Mouse (Mus musculus) induced T-regulatory cell, adult 2 months (primary cell): ENCODE results near the gene Slc7a11.

Experiments used
- DNase-seq: peaks from one replicate; pipeline ENCODE4 v3.0.0-alpha.2; 2012; ENCODE audit warnings: low read depth

Gene Slc7a11

DNA sequence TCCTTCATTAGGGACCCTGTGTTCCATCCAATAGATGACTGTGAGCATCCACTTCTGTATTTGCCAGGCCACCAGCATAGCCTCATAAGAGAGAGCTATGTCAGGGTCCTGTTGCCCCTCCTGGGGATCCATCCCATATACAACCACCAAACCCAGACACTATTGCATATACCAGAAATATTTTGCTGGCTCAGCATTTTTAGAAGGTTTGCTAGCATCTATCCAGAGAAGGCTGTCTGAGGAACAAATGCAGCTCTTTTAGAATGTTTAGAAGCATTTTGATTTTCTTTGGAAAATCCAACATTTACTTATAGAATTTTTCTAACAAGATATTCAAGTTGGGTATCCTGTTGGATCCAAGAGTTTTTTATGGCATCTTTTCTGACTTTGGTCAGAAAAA, 299.3 kb downstream of the Slc7a11 start:
- no peak for DNase-seq

DNA sequence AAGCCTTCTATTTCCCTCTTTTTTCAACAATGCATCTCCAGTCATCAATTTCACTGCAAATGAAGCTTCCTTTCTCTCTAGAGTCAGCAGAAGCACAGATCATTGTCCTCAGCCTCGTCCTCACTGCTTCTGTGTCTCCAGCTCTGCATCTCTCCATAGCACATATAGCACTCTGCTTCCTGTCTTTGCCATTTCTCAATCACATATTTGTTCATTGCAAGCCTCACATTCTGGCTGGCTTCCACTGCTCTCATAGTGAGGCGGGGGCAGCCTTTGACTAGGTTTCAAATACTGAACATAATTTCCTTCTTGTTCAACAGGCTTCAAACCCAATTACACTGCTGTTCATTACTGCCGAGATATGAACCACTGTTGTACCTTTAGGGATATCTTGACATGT, 305.1 kb downstream of the Slc7a11 start:
- DNase-seq = no peak

DNA sequence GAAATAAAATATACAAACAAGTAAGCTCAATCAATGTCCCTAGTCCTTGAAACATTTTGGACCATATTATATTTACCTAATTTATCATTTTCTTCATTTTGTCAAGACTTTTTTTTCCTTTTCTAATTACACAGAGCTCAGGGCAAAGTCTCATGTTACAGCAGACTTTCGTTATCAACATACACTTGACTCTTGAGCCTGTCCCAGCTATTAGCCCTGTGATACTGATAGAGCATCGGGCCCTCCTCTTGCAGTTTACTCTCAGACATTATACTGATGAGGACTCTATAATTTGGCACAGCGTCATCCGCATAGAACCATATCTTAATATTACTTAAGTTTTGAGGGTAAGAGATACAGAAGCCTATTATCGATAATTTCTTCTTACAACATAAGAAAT, 311.2 kb downstream of the Slc7a11 start:
- DNase-seq = no peak

DNA sequence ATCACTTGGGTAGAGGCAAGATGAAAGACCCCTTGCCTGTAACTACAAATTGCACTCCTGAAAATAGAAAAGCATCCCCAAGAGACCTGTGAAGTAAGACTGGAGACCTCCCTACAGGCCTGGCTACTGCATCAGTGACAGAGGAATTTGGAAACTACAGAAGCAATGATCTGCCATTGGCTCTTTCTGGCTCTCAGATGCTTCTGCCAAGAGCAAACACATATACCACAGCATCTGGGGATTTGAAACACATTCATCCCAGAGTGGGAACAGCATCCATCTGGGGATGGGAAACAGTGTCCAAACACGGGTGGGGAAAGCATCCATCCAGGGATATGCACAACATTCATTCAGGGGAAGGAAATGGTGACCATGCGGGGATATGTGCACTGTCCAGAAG, 313.1 kb downstream of the Slc7a11 start:
- DNase-seq = no peak

DNA sequence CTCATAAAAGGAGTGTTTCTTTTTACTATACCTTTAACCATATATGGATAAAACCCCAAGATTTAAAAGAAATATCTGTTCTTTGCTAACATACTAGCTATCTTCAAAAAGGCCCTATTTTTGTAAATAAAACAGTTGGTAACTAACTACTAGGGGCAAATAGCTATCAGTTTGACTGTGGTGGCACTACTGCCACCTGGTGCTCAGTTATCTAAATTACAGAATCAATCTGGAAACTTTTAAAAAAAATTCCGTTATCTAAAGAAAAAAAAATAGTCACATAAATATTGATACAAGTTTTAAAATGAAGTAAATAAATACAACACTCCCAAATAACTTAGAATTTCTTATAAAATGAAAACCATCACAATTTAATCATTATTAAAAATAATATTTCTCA, 322.4 kb downstream of the Slc7a11 start:
- no peak for DNase-seq

DNA sequence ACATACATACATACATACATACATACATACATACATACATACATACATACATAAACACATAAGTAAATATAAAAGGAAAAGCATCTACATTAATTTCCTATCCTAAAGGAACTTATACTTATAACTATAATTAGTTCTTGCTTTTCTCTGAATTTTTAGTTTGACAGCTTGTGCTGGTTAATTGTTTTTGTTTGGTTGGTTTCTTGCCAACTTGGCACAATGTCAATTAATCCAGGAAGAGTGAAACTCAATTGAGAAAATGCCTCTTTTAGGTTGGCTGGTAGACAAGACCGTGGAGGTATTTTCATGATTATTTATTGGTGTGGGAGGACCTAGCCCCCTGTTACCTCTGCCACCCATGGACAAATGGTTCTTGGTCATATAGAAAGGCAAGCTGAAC, 327.1 kb downstream of the Slc7a11 start:
- DNase-seq = no peak

DNA sequence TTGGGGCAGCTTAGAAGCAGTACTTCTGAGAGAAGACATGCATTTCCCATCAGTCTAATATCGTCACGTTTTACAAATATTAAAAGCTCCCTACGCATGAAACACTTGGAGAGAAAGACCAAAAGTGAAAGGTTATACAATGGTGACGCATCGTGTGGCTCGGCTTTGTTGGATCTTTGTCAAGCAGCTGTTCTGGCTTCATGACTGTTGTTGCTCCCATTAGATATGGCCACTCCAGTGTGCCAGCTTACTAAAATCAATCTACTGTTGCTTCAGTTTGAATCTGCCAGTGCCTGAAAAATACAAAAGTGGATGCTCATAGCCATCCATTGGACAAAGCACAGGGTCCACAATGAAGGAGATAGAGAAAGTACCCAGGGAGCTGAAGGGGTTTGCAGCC, 337.9 kb downstream of the Slc7a11 start:
- no peak for DNase-seq

DNA sequence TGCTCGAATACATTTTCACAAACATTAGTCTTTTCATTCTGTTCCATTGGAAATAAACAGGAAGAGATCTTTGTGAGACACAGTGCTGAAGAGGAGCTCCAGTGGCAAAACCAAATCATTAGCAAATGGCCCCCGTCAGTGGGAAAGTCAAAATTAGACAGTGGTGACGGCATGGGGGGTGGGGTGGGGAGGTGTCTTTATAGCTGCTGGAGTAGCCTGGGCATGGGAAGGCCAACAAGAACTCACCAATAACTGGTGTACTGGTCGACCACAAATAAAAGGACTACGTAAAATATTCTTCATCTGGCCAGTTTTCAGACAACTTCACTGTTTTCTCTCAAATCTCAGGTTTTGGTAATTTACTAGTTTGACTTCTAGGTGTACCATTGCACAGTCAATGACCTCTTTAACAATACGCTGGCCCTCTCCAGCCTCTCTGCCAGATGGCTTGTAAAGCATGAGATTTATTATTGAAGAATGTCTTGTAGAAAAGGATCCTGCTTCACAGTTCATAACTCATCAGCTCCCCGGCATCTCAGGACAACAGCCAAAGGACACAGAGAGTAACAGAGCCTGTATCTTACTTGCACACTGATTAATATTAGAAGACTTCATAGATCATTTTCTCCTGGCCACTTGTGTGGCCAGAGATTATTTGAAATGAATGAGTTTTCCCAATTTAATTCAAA, 348.9 kb downstream of the Slc7a11 start:
- DNase-seq = no peak

DNA sequence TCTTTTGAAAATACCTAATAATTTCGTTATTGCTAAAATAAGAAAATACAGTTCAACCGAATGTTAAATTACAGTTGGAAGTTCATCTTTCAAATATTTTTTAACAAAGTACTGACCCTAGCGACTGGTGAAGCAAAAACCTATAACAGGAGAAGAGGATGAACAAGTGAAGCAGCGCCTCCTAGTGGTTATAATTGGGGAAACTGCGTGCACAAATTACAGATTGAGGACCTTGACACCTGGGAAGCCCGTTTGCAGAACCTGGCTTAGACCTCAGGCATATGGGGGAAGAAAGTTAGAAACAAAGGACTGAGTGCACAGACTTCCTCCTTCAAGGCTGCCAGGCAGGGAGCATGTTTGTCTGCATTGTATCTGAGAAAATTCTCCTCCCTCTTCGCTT, 366.4 kb downstream of the Slc7a11 start:
- DNase-seq = peak; percentile 21

DNA sequence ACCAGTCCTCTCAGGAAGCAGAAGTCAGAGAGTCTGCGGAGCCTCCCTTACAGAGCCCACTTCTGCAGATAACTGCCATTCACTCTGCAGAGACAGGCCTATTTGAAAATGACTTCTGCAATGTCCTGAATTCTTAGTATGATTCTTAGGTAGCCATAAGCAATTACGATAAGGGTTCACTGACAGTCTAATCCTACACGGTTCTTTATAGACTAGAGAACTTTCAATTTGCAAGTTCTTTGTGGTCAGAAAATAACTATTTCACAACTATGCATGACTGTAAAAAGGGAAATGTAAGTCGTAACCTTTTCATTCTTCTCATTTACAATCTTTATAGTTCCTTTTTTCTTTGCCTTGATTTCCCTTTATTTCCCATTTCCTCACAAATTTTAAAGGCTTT, 380.0 kb downstream of the Slc7a11 start:
- DNase-seq = no peak

DNA sequence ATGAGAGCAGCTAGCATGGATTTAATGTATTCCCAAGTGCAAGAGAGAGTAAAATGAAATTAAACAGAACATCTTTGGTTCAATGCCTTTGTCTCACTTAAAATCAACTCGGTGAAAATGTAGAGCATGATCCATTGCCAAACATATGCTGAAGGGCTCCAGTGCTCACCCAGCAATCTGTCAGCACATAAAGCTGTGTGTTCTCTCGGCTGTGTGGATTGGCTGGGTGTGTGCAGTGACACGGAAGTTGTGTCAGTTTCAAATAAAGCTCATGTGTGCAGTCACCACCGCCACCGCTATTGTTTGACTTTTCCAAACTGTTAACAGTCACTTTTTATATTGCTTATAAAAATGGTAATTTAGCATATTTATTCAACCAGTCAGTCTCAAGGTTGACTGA, 398.7 kb downstream of the Slc7a11 start:
- no peak for DNase-seq

DNA sequence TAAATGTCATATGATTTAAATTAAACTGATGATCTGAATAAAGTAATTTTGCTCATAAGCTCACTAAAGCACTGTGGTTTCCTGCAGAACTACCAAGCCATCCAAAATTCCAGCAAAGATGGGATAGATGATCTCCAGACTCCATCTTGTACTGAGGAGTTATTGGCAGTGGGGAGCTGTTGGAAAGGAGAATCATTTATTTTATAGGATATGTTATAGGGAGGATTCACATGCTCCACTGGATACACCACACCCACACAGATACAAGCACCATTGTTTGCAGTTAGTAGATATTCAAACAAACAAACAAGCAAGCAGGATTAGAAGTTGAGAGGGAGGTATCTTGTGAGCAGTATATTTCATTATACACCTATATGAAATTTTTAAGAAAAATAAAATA, 399.3 kb downstream of the Slc7a11 start:
- no peak for DNase-seq

DNA sequence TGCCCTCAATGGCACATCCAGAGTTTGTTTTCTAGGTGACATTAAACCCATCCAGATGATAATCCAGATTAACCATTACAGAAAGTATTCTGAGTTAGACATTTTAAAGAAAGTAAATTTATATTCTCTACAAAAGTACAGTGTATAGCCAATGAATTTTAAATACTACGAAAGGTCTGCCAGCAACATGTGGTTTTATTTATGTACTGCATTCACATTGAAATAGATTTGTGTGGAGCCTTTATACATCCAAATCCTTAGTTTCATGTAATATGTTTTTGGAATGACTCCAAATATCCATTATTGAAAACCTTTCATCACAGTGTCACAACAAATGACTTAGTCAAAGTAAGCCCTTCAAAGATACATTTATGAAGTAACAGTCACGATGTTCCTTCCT, 402.3 kb downstream of the Slc7a11 start:
- DNase-seq = no peak

DNA sequence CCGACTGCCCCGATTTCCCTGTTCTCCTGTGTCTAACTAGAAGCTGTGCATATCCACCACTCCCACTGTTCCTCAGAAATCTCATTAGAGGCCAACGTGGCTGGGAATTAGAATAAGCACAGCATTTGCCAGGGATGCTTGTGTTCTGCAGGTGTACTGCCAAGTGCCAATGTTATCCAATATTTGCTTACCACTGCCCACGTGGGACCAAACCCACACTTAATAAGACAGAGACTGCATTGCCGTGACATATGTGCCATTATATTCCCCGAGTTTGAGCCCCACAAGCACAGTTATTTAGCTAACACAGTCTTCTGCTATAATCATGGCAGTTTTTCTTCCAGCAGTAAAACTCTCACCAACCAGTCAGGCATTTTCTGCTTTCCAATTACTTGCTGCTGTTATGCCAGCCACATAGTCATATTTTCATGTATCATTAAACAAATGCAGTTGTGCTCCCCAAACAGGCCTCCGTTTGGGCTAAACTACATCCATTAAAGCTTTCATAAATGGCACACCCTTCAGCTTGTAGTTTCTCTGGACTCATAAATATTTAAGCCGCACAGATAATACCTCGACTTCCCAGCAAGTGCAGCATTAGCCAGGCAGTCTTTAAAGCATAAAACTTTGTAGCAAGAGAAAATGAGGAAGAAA, 407.4 kb downstream of the Slc7a11 start:
- DNase-seq = no peak

DNA sequence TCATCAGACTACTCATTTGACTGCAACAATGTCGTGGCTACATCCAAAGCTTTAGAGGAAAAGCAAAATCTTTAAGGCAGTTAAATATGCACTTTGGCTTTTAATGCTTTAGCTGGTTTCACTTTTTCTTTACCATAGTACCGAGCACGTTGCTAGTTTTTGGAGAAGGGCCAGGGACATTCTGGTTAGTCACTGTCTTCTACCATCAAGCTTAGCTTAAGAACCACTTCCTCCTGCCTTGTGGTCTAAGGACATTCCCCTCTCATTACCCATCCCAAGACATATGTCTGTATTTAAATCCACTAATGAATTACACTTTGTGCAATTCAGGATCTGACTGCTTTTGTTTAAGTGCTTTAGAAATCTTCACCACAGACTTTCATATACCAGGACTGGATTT, 410.1 kb downstream of the Slc7a11 start:
- DNase-seq = no peak

DNA sequence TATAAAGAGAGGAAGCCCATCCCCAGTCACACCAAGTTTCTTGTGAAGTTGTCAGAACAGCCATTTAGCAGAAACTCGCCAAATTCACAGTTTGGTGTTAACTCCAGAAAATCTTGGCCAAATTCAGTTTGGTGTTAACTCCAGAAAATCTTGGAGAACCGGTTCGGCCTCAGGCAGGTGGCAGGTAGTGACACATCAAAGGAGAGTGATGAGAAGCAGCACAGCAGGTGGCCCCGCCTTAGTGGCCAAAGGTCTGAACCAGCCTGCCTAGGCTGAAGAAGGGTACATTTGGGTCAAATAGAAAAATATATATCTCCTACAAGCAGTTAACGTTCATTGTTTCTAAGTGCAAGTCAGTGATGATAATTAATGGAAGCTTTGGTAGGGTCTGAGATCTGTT, 417.4 kb downstream of the Slc7a11 start:
- DNase-seq = no peak

DNA sequence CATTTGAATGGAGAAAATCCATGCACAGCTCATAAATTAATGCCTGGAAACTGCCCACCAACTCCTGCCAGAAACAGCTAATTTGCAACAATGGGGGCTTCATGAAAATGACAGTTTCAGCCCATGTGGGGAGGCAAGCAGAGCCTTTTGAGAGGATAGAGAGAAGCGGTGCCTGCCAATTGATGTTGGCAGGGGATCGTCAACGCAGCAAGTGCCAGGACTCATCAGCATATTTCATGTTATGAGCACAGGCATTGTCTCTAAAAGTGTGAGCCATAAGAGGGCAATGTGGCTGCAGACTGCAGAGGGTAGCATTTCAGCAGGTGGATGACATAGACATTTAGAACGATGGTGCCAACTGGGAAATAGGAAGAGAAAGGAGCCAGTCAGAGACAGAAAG, 429.0 kb downstream of the Slc7a11 start:
- DNase-seq = no peak

DNA sequence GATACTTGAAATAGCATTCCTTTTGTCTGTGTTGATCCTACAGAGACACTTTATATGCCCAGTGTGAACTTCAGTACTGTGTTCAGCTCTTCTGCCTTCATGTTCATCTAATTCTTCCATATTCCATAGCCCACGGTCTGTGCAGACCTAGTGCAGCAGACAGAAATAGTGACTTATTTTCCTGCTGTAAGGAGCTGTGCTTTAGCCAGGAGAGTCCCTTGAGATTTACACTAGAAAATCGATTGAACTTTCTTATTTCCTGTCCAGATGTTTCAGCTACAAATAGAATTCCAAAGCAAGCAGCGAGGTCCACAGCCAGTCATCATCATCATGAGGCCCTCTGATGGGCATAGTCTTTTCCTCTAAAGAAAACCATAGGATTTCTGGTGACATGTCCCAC, 431.4 kb downstream of the Slc7a11 start:
- DNase-seq = no peak

DNA sequence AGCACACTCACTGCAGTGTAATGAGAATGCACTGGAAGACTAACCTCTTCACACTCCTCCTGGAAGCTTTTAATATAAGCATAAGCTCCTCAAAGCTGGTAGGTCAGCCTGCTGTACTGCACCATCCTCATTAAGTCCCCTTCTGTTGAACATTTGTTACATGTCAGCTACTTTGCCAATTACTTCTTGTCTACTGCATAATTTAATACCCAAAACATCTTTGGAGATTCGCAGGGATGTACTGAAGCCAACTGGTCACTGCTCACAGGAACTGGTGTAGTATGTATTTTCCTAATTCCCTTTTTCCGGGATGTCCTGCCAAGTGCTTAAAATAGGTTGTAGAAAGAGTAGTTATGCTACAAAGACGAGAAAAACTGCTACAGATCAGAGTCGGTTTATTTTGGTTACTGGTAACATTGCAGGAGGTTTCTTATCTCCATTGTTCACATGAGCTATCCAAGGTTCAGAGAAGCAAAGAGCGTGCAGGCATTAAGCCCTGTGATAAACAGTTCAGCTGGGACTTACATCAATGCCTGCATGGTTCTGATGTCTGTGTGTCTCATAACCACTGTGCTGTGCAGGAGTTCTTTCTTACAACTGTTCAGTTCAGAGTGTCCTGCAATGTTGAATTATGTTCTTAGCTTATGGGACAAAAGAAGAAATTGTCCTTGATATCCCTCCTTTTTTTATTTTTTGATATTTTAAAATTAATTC, 439.3 kb downstream of the Slc7a11 start:
- DNase-seq = no peak

DNA sequence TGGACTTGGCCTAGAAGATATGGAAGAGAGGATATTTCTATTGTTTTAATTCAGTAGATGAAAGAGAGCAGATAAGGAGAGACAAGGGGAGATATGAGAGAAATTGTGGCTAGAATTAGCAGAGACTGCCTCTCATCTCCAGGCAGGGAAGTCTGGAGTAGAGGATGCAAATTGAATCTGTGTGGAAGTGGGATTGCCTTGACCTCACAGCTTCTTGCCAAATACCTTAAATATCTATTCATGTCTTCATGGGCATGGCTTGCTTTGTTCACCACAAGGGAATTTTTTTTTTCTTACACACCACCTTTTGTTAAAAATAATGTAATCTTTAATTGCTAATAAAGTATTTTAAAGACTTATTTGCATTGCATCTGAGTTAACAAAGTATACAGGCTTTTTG, 441.3 kb downstream of the Slc7a11 start:
- no peak for DNase-seq

DNA sequence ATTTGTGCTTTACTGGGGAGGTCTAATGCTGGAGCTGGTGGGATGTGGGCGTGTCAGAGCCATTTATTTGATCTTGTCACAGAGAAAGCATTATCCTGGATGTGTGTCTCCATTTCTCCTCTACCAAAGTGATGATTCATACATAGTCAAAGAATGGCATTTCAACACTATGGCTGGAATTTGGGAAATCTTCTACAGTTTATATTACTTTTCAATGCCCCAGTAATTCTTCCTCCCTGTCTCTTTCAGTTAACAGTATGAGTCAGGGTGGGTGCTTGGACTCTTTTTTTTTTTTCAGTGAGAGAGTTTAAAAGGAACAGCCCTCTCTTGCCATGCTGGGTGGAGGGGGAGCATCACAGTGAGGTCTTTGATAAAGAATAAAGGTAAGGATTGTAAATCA, 441.8 kb downstream of the Slc7a11 start:
- no peak for DNase-seq

DNA sequence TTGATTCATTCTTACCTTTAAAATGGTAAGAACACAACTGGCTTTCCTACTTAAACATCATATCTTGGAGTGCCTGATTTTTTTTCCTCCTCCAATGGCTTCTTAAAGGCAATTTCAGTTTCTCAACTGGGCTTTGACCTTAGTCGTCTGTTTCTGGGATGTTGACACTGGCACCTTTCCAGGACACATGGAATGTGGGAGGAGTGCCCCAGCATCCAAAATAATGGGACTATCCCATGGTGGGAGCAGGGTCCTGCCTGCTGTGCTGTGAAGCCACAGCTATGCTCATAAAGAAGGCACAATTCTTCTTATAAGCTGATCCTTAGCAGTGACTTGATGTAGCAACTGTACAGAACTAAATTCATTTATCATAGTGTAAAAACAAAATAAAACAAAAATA, 450.5 kb downstream of the Slc7a11 start:
- no peak for DNase-seq

DNA sequence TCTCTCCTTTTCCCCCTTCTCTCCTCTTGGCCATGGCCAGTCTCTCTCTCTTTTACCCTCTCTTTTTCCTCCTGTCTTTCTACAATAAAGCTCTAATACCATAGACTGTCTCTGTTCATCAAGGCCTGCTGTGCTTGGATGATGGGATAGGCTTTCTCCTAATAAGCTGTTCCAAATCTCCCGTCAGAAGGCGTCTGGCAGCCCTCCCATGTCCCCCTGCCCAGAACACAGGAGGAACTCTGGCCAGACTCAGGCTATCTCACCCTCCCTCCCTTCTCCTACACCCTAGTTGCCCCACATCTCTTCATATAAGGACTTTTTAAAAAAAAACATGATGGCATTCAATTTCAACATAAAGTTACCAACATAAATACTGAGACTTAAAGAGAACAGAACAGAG, 456.2 kb downstream of the Slc7a11 start:
- no peak for DNase-seq

DNA sequence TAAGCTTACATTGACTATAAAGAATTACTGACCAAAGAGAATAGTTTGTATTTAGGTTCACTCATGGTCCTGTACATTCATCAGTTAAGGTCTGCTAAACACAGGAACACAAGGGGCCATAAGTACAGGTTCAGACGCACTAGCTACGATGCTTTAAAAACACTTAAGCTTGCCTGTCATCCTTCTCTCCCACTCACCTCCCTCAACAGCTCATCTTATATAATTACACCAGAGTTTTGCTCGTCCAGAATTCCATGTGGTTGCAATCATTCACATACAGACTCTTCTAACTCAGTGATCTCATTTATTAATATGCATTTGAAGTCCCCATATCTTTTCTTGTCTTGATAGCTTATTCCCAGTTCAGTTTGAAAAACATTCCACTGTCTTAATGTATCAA, 458.6 kb downstream of the Slc7a11 start:
- no peak for DNase-seq
